Mouse (Mus musculus) liver, embryonic 13.5 days (tissue): Measurements from ENCODE around the gene Ezh1. TPM values are rescaled to one million over a fixed set of nuclear protein-coding genes. Genes with fewer than 3 reads are reported as not detected.

ENCODE experiments used
- ATAC-seq: fragments of 200-750 bp; cut with Nextera tagmentation; 2 replicates; pipeline ENCODE4 v1.8.0; 2017; ENCODE audit warnings: low read depth, mild to moderate bottlenecking, moderate number of reproducible peaks, moderate library complexity
- DNase-seq: peaks from one replicate; pipeline ENCODE4 v3.0.0; 2022
- H3K27ac ChIP-seq: fragments of 300-500 bp; sonication (generic); 2 replicates; pipeline ENCODE4 v1.5.1; 2015; ENCODE audit warnings: moderate library complexity, mild to moderate bottlenecking, inconsistent platforms
- H3K27me3 ChIP-seq: fragments of 300-500 bp; sonication (generic); 2 replicates; pipeline ENCODE4 v1.6.1; 2015; ENCODE audit warnings: mild to moderate bottlenecking, inconsistent platforms
- H3K36me3 ChIP-seq: fragments of 300-500 bp; sonication (generic); 2 replicates; pipeline ENCODE4 v1.6.1; 2015; ENCODE audit warnings: mild to moderate bottlenecking, inconsistent platforms
- H3K4me1 ChIP-seq: fragments of 300-500 bp; sonication (generic); replicated peaks from 2 replicates; pipeline ENCODE4 v1.6.1; 2015; ENCODE audit warnings: inconsistent platforms
- H3K4me2 ChIP-seq: fragments of 300-500 bp; sonication (generic); 2 replicates; pipeline ENCODE4 v1.6.1; 2015; ENCODE audit warnings: inconsistent platforms, mild to moderate bottlenecking, moderate library complexity
- H3K4me3 ChIP-seq: fragments of 300-500 bp; sonication (generic); replicated peaks from 2 replicates; pipeline ENCODE4 v1.5.1; 2015; ENCODE audit warnings: mild to moderate bottlenecking, inconsistent platforms
- H3K9ac ChIP-seq: fragments of 300-500 bp; sonication (generic); 2 replicates; pipeline ENCODE4 v1.6.1; 2015; ENCODE audit warnings: mild to moderate bottlenecking, inconsistent platforms
- H3K9me3 ChIP-seq: fragments of 300-500 bp; sonication (generic); replicated peaks from 2 replicates; pipeline ENCODE4 v1.6.1; 2016; ENCODE audit warnings: inconsistent platforms
- whole genome bisulfite sequencing: fragments of 180-500 bp; shearing (Covaris S2); methylation state at CpG from one replicate; pipeline ENCODE4 v1.1.7; 2015; ENCODE audit not compliant: insufficient replicate concordance; 5-methylcytosine and 5-hydroxymethylcytosine counted together
- polyA plus RNA-seq: library from polyadenylated mRNA; unstranded; fragments of >200 nt; fragmentation: Nextera tagmentation; extraction: Ambion mirVana; gene quantifications from 2 replicates; pipeline ENCODE4 v1.2.1, GENCODE M21; 2015

The Ezh1 gene
- polyA plus RNA-seq, 1 experiment from 2014 or later: 6.6 TPM

DNA sequence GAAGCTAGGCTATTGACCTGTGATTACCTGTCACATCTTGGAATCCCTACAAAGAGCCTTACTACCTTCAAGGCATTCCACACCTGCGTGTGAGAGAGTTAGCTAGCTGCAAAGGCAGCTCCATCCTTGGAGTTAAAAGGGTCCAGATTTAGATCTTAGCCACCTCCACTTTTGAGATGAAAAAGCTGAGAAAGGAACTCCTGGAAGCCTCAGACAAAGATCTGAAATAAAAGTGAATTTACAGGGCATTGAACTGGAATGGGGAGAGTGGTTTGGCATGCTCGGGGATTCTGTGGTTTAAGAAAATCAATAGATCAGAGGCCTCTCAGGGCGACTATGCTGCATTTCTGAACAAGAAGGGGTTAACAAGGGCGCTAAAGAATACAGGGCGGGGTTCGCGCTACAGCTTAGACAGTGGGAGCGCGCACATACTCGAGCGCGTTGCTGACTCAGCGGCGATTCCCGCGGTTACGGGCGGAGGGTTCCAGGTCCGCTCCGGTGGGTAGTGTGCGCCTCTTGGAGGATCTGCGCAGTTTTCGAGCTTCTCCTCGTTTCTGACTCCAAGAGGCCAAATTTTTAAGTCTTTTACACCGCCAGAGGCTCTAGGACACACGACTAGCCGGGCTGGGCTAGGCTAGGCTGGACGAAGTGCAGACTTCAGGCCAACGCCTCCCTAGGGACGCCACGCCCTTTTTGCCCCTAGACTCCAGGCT, 54.4 kb downstream of the Ezh1 start:
- Histone ChIP-seq H3K4me3 (peak overlapping the region; percentile 47), H3K4me1 (peaks cover 74% of the 10 kb centered on the region), H3K9me3 (no peaks in the 10 kb centered on the region), H3K36me3 (0 out of 2 replicates have a peak, but pooled peaks cover 10% of the 10 kb centered on the region), H3K27me3 (peaks cover 100% of the 10 kb centered on the region), H3K4me2 (peak overlapping the region; percentile 72), H3K9ac (no peak overlapping the region), H3K27ac (no peak overlapping the region; the same call in 1 of the 2 replicates)
- ATAC-seq (peak; percentile 37; the same call in 1 of the 2 replicates), DNase-seq (peak; percentile 50)
- WGBS: under 1% methylated on average over 31 of the region's 31 CpGs

- DNase-seq (peak; percentile 84), ATAC-seq (peak; percentile 78)
- Histone ChIP-seq H3K27me3 (peaks cover 100% of the 10 kb centered on the region), H3K4me2 (peak within 1 kb of the TSS; percentile 72), H3K4me3 (peak within 1 kb of the TSS; percentile 58), H3K27ac (peak within 1 kb of the TSS; percentile 11), H3K9me3 (no peaks in the 10 kb centered on the region), H3K4me1 (peaks cover 74% of the 10 kb centered on the region), H3K9ac (peak within 1 kb of the TSS; percentile 52), H3K36me3 (peaks cover 13% of the 10 kb centered on the region; the same call in 1 of the 2 replicates)
- WGBS: under 1% methylated on average over 40 of the region's 50 CpGs
Measured at GRCm38 (mm10) chr11:101170811-101171610, 55.3 kb downstream of the Ezh1 start, which contains the start of gene Plekhh3. Gene Plekhh3 (minus strand): TSS chr11:101171351.

DNA sequence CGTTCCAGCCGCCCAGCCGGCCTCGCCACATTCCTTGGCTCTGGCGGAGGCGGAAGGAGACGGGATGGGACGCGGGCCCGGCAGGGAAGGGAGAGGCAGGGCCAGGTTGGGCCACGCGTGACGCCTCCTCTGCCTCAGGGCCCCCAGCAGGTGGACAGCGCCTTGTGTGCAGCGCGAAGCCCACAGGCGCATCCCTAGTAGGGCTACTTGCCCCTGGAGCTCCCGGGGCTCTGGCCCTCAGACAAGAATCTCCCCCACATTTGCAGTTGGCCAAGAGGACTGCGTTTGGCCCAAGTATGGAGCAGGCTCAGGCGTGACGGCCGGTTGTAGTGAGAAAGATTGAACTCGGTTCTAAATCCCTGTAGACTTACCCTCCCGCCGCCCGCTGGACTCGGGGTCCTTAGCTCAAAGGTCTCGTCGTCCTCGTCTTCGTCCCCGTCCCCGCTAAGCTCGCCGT, 55.9 kb downstream of the Ezh1 start, which contains the start of gene Cntnap1:
Gene Cntnap1, plus strand, starts transcription at position 170 of the 457 bp plus-strand sequence.
- peak within 1 kb of the TSS; percentile 11; the same call in 1 of the 2 replicates for H3K27ac ChIP-seq
- H3K9ac ChIP-seq: peak within 1 kb of the TSS; percentile 52
- H3K4me1 ChIP-seq: peaks cover 74% of the 10 kb centered on the region
- peaks cover 13% of the 10 kb centered on the region; the same call in 1 of the 2 replicates for H3K36me3 ChIP-seq
- no peak for ATAC-seq
- peak within 1 kb of the TSS; percentile 72 for H3K4me2 ChIP-seq
- H3K27me3 ChIP-seq: peaks cover 100% of the 10 kb centered on the region
- WGBS: 1% methylated on average over 35 of the region's 35 CpGs
- peak within 1 kb of the TSS; percentile 58 for H3K4me3 ChIP-seq
- no peaks in the 10 kb centered on the region for H3K9me3 ChIP-seq
- no peak for DNase-seq

- peak overlapping the region; percentile 52; the same call in 1 of the 2 replicates for H3K9ac ChIP-seq
- H3K27ac ChIP-seq: no peak overlapping the region
- peaks cover 13% of the 10 kb centered on the region; the same call in 1 of the 2 replicates for H3K36me3 ChIP-seq
- no peaks in the 10 kb centered on the region for H3K9me3 ChIP-seq
- ATAC-seq (no peak), DNase-seq (no peak)
- 14% methylated on average over 17 of the region's 17 CpGs for WGBS
- peaks cover 100% of the 10 kb centered on the region for H3K27me3 ChIP-seq
- H3K4me1 ChIP-seq: peaks cover 71% of the 10 kb centered on the region
- H3K4me2 ChIP-seq: peak overlapping the region; percentile 72
- peak overlapping the region; percentile 58 for H3K4me3 ChIP-seq
Measured at GRCm38 (mm10) chr11:101169301-101170107, 56.8 kb downstream of the Ezh1 start.

DNA sequence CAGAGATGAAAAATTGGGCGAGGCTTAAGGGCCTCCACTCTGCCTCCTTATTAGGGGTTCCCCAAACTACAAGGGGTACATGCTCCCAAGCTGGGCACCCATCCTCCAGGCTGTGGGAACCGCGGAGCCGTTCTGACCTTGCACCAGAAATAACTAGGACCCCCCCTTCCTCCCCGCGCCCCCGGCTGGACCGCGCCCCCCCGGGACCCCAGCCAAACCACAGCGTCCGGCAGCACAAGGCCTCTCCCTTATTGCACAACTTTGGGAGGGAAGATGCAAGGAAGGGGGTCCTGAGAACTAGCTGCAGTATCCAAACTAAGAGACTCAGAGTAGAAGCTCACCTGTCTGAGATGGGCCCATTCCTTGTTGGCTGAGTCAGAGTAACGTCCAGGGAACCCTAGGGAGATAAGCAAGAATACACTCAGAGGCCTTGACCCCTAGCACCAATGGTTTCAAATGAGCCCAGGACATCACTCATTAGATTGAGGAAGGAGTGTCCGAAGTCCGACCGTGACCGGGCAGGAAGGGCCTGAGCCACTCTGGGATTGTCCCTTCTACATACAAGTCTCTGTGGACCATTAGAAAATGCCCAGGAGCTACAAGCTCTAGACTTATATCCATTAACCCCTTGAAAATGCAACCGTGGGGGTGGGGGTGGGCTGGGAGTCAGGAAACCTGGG, 57.8 kb downstream of the Ezh1 start:
- no peak overlapping the region for H3K4me2 ChIP-seq
- no peak for DNase-seq

DNA sequence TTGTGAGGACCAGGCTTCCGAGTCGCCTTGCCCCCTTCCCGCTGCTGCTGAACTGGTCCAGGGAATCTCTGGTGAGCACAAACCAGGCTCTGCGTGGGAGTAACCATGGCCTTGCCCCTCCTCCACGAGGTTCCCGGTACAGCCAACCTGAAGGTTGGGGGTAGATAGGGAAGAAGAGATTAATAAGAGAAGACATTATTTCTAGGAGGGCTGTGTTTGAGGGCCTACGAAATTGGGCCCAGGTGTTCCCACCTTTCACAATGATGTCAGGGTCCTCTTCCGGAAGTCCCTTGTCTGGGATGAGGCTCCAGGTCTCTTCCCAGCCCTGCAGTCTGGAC, 58.3 kb downstream of the Ezh1 start:
- H3K27me3 ChIP-seq: peaks cover 100% of the 10 kb centered on the region
- H3K9me3 ChIP-seq: no peaks in the 10 kb centered on the region
- no peak for ATAC-seq
- H3K36me3 ChIP-seq: peaks cover 13% of the 10 kb centered on the region; the same call in 1 of the 2 replicates
- WGBS: 18% methylated on average over 8 of the region's 8 CpGs
- no peak for DNase-seq
- no peak overlapping the region for H3K27ac ChIP-seq
- no peak overlapping the region for H3K9ac ChIP-seq
- H3K4me1 ChIP-seq: peaks cover 70% of the 10 kb centered on the region
- H3K4me2 ChIP-seq: no peak overlapping the region
- no peak overlapping the region for H3K4me3 ChIP-seq

More for the DNA sequence above, 57.8 kb downstream of the Ezh1 start:
- no peaks in the 10 kb centered on the region for H3K9me3 ChIP-seq
- peaks cover 100% of the 10 kb centered on the region for H3K27me3 ChIP-seq
- H3K27ac ChIP-seq: no peak overlapping the region
- H3K9ac ChIP-seq: no peak overlapping the region
- WGBS: 30% methylated on average over 18 of the region's 18 CpGs
- no peak overlapping the region for H3K4me3 ChIP-seq
- peaks cover 71% of the 10 kb centered on the region for H3K4me1 ChIP-seq
- ATAC-seq: no peak
- peaks cover 13% of the 10 kb centered on the region; the same call in 1 of the 2 replicates for H3K36me3 ChIP-seq

DNA sequence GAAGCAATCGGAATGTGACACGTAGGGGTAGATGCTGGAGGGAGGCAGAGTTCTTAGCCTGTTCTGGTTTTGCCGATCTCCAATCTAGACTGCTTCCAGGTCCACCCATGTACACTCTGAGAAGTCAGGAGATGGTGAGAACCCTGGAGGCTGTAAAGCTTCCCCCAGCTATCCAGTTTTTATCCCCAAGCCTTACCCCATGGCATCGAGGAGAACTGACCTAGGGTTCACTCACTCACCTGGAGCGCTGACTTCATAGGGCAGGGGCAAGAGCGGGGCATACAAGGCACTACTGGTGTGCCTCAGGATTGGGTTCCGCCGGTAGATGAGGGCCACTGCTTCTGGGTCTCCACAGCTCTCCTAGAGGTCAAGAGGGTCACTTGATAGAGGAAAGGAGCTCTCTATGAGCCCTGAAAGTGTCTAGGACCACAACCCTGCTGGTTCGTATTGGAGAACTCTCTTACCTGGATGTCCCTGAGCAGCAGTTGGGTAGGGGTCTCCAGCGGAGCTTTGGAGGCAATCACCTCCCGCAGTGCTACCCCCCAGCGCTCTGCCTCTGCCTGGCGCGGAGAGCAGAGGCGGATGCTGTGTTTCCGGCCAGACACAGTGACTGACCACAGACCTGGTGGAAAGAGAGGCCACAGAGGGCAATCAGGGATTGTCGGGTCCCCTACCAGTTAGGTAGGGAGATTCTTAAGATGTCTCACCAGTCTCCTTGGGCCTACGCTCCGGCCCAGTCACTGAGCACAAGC, 58.9 kb downstream of the Ezh1 start:
- WGBS: 32% methylated on average over 19 of the region's 19 CpGs
- Histone ChIP-seq H3K36me3 (peaks cover 13% of the 10 kb centered on the region; the same call in 1 of the 2 replicates), H3K4me1 (peaks cover 69% of the 10 kb centered on the region), H3K9ac (no peak overlapping the region), H3K9me3 (no peaks in the 10 kb centered on the region), H3K4me3 (no peak overlapping the region), H3K27ac (no peak overlapping the region), H3K4me2 (no peak overlapping the region), H3K27me3 (peaks cover 100% of the 10 kb centered on the region)
- DNase-seq (no peak), ATAC-seq (no peak)

DNA sequence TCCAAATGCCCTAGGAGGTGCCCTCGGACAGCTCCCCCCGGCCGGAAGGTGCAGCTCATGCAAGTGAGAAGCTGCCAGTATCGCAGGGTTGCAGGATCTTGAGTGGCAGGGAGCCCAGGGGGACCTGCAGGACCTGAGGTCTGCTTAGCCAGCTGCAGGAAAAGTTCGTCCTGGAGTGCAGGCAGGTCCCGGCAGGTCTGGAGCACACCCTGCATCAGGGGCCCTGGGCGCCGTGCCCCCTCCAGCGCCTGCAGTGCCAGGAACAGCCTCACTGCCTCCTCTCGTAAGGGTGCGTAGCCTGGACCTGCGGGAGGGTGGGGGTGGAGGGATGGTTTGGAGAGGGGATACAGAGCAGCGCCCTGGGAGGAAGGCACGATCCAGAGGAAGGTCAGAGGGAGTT, 59.9 kb downstream of the Ezh1 start:
- peaks cover 100% of the 10 kb centered on the region for H3K27me3 ChIP-seq

GRCm38 (mm10) chr11:101164677-101165580, 61.3 kb downstream of the Ezh1 start:
- Histone ChIP-seq H3K4me2 (peak overlapping the region; percentile 49; the same call in 1 of the 2 replicates), H3K27me3 (peaks cover 96% of the 10 kb centered on the region), H3K4me3 (peak overlapping the region; percentile 32), H3K9me3 (no peaks in the 10 kb centered on the region), H3K4me1 (peaks cover 48% of the 10 kb centered on the region), H3K9ac (no peak overlapping the region), H3K36me3 (peaks cover 13% of the 10 kb centered on the region; the same call in 1 of the 2 replicates), H3K27ac (no peak overlapping the region)
- WGBS: 17% methylated on average over 35 of the region's 35 CpGs
- DNase-seq: no peak
- peak; percentile 42; the same call in 1 of the 2 replicates for ATAC-seq

More for the DNA sequence above, 59.9 kb downstream of the Ezh1 start:
- no peak overlapping the region for H3K4me2 ChIP-seq
- DNase-seq (no peak), ATAC-seq (no peak)
- H3K27ac ChIP-seq: no peak overlapping the region
- H3K4me1 ChIP-seq: peaks cover 60% of the 10 kb centered on the region
- 51% methylated on average over 14 of the region's 14 CpGs for WGBS
- no peak overlapping the region for H3K9ac ChIP-seq
- no peaks in the 10 kb centered on the region for H3K9me3 ChIP-seq
- peaks cover 13% of the 10 kb centered on the region; the same call in 1 of the 2 replicates for H3K36me3 ChIP-seq
- no peak overlapping the region for H3K4me3 ChIP-seq
